Mouse (Mus musculus) urinary bladder, adult 18-20 months (tissue): ENCODE measurements at regions not wholly inside any gene's neighbourhood (a gene's known extent, or its start where the extent isn't known, plus 50 kb on each side); places are given as distances from the start of the nearest gene placed in this dataset.
"Not testable (repeated sequence)": the region's sequence is repeated elsewhere in the genome, so short reads cannot be mapped to it uniquely, and the experiment has no call there.

Source experiments
- DNase-seq, 2 experiments: peaks; one replicate each; pipeline ENCODE4 v3.0.0; 2022; ENCODE audit warnings: low spot score in 2 of 2, mixed read lengths in 2 of 2

DNA sequence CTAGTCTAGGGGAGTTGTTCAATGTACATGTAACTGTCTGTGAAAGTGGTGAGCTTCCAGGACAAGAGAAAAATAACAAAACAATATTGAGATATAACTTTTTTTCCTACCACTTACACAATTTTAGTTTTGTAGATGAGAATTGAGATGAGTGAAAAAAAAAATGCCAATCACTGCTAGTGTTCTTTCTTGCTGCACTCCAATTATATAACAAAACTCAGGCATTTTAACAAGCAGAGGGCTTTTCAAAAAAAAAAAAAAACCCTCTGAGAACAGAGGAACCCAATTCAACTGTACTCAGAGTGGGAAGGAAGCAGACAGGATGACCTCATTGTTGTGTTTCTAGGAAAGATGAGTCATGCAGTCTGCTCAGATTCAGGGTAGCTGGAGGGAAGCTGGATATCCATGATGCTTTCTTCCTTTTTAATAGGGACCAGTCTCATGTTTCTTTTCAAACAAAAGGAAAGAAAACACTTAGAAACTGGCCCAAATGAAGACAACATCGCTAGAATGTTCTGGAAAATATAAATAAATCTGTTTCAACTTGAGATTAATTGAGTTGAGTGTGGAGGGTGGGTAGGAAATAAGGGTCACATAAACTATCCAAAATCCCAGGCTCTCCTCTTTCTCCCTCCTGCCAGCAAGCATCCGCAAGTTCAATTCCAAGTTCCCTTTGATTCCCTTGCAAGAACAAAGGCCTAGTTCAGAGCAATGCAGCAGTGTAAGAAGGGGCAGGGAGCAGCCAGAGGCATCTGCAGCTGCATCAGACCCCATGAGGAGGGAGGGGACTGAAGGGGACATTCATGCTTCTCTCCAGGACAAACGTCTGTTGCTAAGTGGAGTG, 250.6 kb downstream of the Trib2 start:
- no peak for DNase-seq

DNA sequence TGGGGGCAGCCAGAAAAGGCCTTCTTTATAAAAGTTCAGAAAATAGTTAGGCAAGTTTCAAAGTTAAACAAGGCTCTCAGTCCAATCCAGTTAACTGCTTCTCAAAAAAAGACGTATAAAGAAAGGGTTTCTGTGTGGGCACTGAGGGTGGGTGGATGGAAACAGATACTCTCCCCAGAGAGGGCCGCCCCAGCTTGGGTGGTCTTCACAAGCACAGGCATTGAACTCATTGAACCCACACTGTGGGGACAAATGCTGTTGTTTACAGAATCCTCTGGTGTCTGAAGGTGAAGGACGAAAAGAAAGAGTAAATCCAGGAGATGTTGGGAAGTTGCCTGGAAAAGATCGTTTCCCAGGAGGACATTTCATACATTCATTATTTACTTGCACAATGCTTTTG, 253.9 kb downstream of the Trib2 start:
- no peak for DNase-seq

DNA sequence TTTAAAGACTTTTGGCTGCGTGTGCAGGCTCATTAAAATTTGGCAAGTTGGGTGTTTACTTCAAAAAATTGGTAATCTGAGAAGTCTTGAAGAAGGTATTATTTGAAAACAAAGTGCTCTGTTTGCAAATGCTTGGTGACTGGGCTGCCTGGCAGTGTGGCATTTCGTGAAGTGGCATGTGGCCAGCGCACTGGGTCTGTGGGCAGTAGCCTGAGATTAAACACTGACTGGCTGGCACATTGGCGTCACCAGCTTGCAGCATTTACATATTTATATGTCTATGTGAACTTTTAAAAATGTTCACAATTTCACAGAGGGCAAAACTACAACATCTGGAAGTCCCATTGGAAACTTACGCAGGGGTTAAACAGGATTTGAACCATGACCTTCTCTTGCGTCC, 261.3 kb downstream of the Trib2 start:
- DNase-seq = no peak

DNA sequence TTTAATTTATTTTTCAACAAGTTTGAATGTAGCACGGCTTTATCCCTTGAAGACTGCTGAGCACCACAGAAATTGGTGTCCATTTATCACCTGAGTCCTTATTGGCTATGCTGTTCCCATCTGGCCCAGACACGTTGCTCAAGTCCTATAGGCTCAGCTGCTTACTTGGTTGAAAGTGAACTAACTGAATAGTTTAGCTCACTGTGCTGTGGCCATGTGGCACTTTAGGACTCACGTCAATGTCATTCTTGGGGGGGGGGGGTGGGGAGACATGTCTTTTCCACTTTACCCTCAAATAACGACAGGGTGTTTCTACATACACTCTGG, 263.1 kb downstream of the Trib2 start:
- no peak for DNase-seq

DNA sequence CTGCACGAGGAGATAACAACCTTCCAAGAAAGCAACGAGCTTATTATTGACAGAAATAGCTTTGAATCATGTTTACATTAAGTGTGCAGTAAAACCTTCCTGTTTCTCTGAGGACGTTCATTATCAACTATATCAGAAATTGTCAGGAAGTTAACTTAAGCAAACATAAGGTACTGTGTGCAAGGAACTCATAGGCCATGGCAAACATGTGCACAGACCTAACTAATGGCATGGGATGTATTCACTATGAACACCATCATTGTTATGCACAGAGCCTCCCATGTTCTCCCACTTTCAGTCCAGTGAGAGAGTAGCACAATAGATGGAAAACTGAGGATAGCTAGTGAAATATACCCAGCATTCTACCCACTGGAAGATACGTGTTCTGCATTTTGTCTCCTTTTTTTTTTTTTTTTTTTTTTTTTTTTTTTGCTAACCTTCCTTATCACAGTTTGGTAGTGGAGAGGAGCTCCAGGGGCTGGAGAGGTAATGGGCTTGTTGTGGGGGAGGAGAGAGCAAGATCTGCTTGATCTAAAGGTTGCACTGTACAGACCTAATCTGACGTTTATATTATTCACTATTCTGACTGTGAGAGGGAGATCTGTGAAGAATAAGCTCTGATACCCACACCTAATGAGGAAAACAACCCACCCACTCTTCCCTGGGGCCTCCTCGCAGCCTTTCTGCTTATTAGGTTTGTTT, 263.6 kb downstream of the Trib2 start:
- no peak for DNase-seq

DNA sequence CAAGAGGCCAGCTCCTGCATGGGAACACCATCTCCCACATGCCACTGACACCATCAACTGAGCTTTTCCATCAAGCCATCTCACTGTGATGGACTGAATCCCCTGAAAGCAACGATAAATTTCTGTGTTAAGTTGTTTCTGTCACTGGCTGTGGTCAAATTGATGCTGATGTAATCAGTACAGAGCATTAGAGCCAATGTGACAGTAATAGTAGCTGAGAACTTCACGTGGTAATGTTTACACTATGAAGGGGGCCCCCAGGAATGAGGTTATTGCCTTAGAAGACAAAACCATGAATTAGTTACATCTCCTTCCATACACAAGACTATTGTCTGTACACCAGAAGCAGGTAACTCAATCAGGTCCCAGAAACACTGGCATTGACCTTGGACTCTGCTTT, 264.5 kb downstream of the Trib2 start:
- DNase-seq = no peak

DNA sequence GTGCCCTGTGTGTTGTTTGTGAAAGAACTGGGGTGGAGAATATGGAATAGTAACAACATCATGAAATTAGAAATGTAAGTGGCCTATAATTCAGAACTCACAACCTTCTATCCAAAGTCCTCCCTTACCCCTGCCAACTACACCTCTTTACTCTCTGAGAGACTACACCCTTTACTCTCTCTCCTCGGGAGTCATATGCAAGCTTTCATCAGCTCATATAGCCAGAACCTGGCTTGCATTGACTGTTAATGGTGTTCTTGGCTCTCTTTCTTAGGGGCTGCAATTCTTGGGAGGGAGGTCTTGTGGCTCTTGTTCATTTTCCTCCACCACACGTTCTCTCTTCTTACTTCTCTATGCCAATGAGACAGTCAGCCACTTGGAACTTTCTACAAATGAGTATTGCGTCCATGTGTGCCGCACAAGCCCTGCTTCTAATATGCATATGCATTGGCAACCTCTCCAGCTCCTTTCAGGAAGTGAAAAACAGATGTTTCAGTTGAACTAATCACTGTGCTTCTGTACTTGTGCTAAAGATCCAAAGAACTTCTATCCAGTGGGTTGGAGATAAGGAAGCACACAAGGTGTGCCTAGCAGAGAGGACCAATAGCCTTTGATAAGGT, 265.3 kb downstream of the Trib2 start:
- no peak for DNase-seq

DNA sequence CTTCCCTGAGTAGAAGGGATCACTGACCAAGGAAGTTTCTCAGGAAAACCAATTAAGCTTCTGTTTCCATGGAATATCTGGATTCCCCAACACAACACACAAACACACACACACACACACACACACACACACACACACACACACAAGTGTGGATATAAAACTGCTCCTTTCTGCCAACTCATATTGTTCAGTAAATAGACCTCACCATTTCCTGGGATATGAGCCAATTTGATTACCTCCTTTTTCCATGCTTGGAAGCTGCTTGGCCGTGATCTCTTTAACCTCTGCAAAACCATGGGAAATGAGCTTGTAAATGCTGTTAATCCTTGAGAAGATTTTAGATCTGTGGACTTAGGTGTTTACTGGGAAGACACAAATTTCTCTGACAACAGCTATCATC, 272.4 kb downstream of the Trib2 start:
- DNase-seq = no peak

DNA sequence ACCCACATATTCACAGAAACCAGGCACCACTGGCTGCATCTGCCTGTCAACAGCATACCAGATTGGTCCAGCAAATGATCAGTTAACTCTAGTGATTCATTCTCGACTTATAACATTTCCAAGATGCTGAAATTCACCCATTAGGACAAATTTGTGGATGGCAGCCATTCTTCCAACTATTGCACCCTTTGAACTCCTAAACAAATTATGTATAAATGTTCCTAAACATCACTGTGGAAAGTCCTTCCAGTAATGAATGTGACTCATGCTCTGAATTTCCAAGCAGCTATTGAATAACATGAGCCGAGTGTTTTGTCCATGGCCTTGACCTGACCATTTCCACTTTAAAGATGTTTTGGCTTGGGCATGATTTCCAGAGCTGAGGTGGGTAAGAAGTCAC, 274.2 kb downstream of the Trib2 start:
- no peak for DNase-seq

DNA sequence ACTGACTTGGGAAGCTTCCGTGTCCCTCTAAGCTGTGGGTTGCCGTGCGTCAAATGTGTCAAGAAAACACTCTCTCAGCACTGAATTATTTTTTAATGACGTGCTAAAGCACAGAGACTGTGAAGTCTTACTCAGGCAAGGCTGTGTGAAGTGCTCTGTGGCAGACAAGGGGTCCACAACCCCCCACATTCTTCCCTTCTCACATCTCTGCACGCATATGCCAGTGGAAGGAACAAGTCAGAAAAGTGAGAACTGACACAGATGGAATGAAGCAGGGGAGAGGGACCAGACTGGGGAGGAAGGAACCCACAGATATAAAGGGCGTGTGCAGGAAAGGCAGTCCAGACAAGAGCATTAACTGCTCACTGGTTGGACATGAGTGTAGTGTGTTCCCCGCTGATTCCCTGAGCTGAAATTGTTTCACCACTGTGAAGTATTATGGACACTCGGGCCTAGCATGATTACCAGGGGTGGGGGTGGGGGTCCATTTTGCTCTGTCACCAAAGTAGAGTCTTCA, 279.8 kb downstream of the Trib2 start:
- no peak for DNase-seq

DNA sequence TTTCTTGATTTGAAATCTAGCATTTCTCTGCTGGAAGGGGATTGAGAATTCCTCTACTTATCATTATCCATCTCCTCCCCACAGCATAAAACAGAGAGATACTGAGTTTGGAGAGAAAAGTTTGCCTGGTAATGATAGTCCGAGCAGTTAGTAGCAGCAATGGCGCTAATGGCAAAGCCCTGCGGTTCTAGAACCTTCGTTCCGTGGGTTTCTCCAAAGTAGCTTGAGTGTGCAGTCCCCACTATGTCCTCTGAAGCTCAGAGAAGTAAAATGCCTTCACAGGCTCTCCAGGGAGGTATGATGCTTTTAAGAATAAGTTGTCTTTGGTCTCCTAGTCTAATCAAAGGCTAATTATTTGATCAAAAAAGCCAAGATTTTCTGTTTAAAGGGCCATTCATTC, 280.5 kb downstream of the Trib2 start:
- DNase-seq = no peak

DNA sequence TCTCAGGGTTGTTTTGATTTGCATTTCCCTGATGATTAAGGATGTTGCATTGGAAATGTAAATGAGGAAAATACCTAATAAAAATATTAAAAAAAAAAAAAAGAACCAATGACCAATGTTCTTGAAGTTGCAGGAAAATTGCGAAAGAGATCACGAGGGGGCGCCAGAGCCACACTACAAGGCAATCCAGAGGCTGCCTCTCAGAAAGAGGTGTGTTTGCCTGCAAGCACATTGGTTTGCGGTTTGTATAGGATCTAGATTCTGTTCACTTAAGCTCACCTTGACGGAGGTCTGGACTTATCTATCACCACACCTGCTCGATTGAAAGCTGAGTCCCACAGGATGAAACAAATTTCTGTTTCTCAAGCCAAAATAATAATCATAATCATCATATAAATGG, 280.9 kb downstream of the Trib2 start:
- DNase-seq = peak; percentile 63 to 72

DNA sequence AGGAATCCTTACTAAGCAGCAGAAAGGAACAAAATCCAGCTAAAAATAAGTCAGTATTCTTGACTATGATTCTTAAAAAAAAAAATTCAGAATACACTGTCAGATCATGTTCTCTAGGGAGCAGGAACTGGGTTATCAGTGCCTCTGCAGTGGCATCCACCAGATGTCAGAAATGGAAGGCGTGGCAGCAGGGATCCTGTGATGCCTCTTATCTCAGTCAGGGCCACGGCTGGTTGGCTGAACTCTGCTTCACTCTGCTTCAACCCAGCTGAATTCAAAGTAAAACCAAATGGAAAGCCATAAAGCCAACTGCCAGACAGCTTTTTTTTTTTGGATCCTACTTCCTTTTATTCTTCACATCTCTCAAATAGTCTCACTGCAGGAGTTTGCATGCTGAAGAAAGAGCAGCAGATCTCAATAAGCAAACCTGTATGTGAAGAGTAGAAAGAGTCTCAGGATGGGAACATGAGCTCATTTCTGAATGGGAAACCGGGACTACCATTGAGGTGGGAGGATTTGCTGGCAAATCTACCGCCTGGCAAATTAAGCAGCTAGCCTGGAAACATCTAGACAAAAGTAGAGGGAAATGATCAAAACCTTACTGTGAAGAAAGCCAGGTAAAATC, 295.8 kb downstream of the Trib2 start:
- no peak for DNase-seq

DNA sequence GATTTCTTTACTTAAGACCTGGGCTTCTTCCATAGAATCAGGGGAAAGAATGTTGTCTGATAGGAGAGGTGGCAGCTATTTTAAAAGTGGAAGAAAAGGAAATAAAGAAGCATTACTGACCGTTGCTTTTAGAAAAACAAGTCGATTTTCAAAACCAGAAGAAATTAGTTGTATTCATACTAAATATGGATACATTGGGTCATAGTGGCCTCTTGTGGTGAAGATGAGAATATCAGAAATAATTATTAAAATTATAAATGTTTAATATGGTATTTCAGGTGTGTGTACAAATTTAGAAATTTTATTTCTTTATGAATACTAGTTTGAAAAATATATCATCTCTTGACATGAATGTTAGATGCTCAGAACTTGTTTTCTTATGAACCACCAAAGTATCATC, 304.7 kb downstream of the Trib2 start:
- DNase-seq = no peak

DNA sequence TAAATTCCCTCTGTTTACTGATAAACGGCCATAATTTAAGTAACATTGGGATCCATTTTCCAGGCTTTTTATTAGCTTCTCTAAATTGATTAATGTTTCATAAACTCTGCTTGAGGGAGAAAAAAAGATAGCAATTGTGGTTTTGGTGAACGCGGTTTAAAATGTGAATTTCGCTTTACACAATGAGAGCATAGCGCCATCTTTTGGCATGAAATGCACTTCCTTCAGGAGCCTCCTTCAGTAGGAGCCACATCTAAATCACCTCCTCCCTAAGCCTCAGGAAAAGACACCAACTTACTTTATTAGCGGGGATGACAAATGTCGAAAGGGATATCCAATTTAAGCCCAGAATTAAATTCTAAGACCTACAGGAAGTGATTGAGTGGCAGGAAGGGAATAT, 309.1 kb downstream of the Trib2 start:
- DNase-seq = no peak

DNA sequence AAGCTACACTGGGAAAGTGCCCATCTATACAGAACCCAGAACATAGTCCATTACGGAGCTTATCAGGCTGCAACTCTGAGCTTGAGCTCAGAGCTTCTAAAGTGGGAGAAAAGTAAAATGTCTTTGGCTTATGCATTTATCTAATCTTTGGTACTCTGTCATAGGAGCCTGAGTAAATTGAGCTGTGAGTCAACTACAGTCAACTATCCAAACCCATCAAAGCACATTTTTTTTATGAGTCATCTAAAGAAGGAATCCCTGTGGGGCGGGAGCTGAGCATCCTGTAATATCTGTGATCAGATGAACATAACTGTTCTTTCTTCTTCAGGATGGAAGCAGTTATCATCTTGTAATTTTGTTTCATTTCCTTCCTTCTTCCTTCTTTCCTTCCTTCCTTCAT, 323.1 kb downstream of the Trib2 start:
- DNase-seq = no peak

DNA sequence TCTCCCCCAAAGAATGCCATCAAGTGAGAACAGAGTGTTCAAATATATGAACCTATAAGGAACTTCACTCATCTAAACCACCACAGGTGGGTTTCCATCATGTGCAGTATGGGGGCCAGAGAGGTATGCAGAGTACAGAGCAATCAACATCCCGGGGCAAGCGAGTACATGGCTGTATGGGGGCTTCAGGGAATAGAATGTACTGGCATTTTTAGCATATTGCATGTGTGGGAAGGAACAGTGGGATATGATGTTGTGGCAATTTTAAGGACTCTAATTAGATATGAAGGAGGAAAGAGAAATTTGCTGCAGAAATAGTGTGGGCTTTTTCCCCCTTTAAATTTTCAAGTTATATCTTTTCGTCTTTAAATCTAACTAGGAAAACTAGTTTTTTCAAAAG, 344.0 kb downstream of the Trib2 start:
- no peak for DNase-seq

DNA sequence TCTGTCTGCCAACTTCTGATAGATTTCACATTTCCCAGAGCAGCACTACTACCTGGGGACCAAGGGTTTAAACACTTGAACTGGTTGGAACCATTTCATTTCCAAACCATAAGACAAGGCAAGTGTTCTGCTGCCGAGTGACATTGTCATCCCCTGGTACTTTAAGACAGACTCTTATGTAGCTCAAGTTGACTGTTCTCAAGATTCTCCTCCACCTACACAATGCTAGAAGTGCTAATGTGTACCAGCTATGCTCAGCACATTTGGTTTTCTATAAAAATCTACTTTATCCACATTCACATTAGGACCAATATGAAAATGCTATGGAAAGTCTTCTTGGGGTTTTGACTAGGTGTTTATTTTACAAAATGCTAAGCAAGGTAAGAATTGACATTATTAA, 357.3 kb downstream of the Trib2 start:
- no peak for DNase-seq

DNA sequence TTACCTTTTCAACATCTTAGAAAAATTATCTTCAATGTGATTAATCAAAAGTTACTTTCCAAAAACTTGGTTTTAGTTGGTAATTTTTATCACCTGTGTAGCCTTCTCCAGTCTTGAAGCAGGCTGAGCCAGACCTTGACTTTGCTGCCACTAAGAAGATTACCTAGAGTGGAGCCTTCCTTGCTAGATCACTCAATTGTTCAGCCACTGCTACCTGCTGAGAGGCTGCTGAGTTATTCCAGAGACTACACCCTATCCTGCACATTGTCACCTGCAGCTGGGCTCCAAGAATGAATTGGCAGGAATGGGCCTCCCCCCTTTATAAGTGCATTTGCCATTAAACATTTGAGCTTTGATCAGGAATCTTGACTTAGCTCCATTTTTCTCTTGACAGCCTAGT, 360.4 kb downstream of the Trib2 start:
- not testable (repeated sequence) for DNase-seq

DNA sequence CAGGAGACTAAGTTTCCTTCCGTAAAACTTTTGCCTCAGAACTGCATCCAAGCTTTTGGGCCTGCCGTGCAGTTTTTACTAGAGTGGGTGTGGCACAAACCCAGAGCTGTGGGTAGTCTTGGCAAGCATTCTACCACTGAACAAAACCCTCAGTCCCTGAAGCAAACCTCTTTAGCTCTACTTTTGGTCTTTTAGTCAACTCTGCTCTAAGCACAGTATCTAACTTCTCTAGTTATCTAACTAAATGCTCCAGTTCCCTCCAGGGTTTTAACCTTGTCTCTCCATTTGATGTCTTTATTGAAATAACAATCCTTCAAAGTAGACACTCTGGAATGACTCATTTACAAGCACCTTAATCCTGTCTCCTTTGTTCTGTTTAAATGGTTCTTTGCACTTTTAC, 361.0 kb downstream of the Trib2 start:
- DNase-seq = no peak

DNA sequence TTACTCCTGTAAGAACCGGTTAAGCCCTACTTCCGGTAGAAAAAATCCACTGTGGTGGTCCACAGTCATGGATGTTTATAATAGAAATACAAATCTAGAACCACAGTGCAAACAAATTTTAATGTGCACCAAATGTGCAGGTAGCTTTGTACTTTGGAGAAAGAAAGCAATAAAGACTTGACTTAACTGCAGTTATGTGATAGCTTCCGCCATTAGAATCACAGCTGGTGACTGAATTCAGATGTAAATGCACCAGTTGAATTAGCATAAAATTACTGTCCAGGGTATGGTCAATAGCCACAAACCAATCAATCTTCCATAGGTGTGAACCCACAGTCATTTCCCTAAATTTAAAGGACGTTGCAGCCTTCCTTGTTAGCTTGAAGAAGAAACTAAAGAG, 367.2 kb downstream of the Trib2 start:
- no peak for DNase-seq

DNA sequence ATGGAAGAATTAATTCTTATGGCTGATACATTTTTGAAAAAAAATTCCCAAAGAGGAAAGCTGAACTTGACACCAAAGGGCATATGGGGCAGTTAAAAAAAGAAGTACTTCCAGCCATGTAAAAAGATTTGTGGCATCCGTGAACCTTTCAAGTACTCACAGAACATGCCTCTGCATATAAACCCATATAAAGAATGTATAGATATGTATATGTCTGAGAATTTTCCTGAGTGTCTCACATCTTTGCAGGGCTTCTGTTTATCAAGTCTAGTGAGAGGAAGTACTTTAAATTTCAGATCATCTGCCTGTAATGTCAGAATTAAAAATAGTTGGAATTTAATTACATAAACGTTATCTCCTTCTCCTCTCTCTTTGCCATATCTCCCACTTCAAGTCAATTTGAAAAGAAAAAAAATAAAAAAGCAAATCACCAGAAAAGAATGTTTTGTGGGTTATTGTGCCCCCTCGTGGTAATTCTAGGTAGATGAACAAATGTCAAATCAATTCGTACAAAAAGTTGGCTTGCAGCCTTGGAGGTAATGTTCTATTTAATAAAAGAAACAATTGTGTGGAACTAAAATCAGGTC, 400.4 kb downstream of the Trib2 start:
- no peak for DNase-seq
